Mouse (Mus musculus) midbrain, embryonic 13.5 days (tissue): Measurements from ENCODE around the gene Btbd7. TPM values are rescaled to one million over a fixed set of nuclear protein-coding genes. Genes with fewer than 3 reads are reported as not detected.

Source experiments
- ATAC-seq: fragments of 200-750 bp; cut with Nextera tagmentation; 2 replicates; pipeline ENCODE4 v1.8.0; 2017; ENCODE audit warnings: mild to moderate bottlenecking, moderate TSS enrichment, moderate library complexity
- H3K27ac ChIP-seq: fragments of 300-500 bp; sonication (generic); 2 replicates; pipeline ENCODE4 v1.5.1; 2015; ENCODE audit warnings: inconsistent platforms, mild to moderate bottlenecking, moderate library complexity
- H3K27me3 ChIP-seq: fragments of 300-500 bp; sonication (generic); 2 replicates; pipeline ENCODE4 v1.6.1; 2015; ENCODE audit warnings: mild to moderate bottlenecking, inconsistent platforms
- H3K36me3 ChIP-seq: fragments of 300-500 bp; sonication (generic); 2 replicates; pipeline ENCODE4 v1.6.1; 2015; ENCODE audit warnings: mild to moderate bottlenecking, inconsistent platforms
- H3K4me1 ChIP-seq: fragments of 300-500 bp; sonication (generic); replicated peaks from 2 replicates; pipeline ENCODE4 v1.6.1; 2015; ENCODE audit warnings: inconsistent platforms
- H3K4me2 ChIP-seq: fragments of 300-500 bp; sonication (generic); replicated peaks from 2 replicates; pipeline ENCODE4 v1.6.1; 2015; ENCODE audit warnings: moderate library complexity, mild to moderate bottlenecking, inconsistent platforms
- H3K4me3 ChIP-seq: fragments of 300-500 bp; sonication (generic); replicated peaks from 2 replicates; pipeline ENCODE4 v1.5.1; 2015; ENCODE audit warnings: mild to moderate bottlenecking, inconsistent platforms
- H3K9ac ChIP-seq: fragments of 300-500 bp; sonication (generic); replicated peaks from 2 replicates; pipeline ENCODE4 v1.6.1; 2015; ENCODE audit warnings: mild to moderate bottlenecking, inconsistent platforms
- H3K9me3 ChIP-seq: fragments of 300-500 bp; sonication (generic); 2 replicates; pipeline ENCODE4 v1.6.1; 2016; ENCODE audit warnings: mild to moderate bottlenecking, inconsistent platforms
- whole genome bisulfite sequencing: fragments of 180-500 bp; shearing (Covaris S2); methylation state at CpG from one replicate; pipeline ENCODE4 v1.1.7; 2015; 5-methylcytosine and 5-hydroxymethylcytosine counted together
- polyA plus RNA-seq: library from polyadenylated mRNA; unstranded; fragments of >200 nt; fragmentation: Nextera tagmentation; extraction: Ambion mirVana; gene quantifications from 2 replicates; pipeline ENCODE4 v1.2.1, GENCODE M21; 2015

Btbd7 gene
- 19.2 and 20.3 TPM in 2 replicates for polyA plus RNA-seq

GRCm38 (mm10) chr12:102878031-102878823 lies at the start of gene Btbd7:
Btbd7 (minus strand) TSS chr12:102878471.
- peak within 1 kb of the TSS; percentile 95 for H3K9ac ChIP-seq
- peaks cover 26% of the 10 kb centered on the region for H3K4me1 ChIP-seq
- H3K36me3 ChIP-seq: no peaks in the 10 kb centered on the region
- H3K27me3 ChIP-seq: no peaks in the 10 kb centered on the region
- under 1% methylated on average over 95 of the region's 95 CpGs for WGBS
- peak within 1 kb of the TSS; percentile 84 for H3K4me2 ChIP-seq
- H3K27ac ChIP-seq: peak within 1 kb of the TSS; percentile 97
- H3K4me3 ChIP-seq: peak within 1 kb of the TSS; percentile 93
- H3K9me3 ChIP-seq: no peaks in the 10 kb centered on the region
- ATAC-seq: peak; percentile 99

GRCm38 (mm10) chr12:102916073-102916472 lies 37.8 kb upstream of the Btbd7 start:
- Histone ChIP-seq H3K27me3 (no peaks in the 10 kb centered on the region), H3K9me3 (no peaks in the 10 kb centered on the region), H3K36me3 (no peaks in the 10 kb centered on the region), H3K9ac (no peak overlapping the region), H3K27ac (no peak overlapping the region), H3K4me1 (no peaks in the 10 kb centered on the region), H3K4me3 (no peak overlapping the region), H3K4me2 (no peak overlapping the region)
- no peak for ATAC-seq
- WGBS: 93% methylated on average over 2 of the region's 2 CpGs

GRCm38 (mm10) chr12:102908191-102908590 lies 29.9 kb upstream of the Btbd7 start:
- ATAC-seq: no peak
- H3K27me3 ChIP-seq: no peaks in the 10 kb centered on the region

GRCm38 (mm10) chr12:102899091-102899490 lies 20.8 kb upstream of the Btbd7 start, which contains the start of gene Cox8c:
Cox8c (plus strand) TSS chr12:102899316.
- H3K9me3 ChIP-seq: 0 out of 2 replicates have a peak, but pooled peaks cover 4% of the 10 kb centered on the region
- no peaks in the 10 kb centered on the region for H3K27me3 ChIP-seq
- no peak within 1 kb of the TSS for H3K4me2 ChIP-seq
- WGBS: 94% methylated on average over 17 of the region's 17 CpGs
- no peaks in the 10 kb centered on the region for H3K36me3 ChIP-seq
- no peak for ATAC-seq
- no peaks in the 10 kb centered on the region for H3K4me1 ChIP-seq
- H3K4me3 ChIP-seq: no peak within 1 kb of the TSS
- no peak within 1 kb of the TSS for H3K27ac ChIP-seq
- no peak within 1 kb of the TSS for H3K9ac ChIP-seq

More at GRCm38 (mm10) chr12:102908191-102908590, 29.9 kb upstream of the Btbd7 start:
- no peak overlapping the region for H3K27ac ChIP-seq
- 38% methylated on average over 3 of the region's 3 CpGs for WGBS
- H3K4me3 ChIP-seq: no peak overlapping the region
- no peak overlapping the region for H3K9ac ChIP-seq
- H3K4me2 ChIP-seq: no peak overlapping the region
- no peaks in the 10 kb centered on the region for H3K9me3 ChIP-seq
- H3K4me1 ChIP-seq: no peaks in the 10 kb centered on the region
- no peaks in the 10 kb centered on the region for H3K36me3 ChIP-seq

GRCm38 (mm10) chr12:102888568-102888967 lies 10.3 kb upstream of the Btbd7 start:
- Histone ChIP-seq H3K27ac (no peak overlapping the region), H3K9me3 (no peaks in the 10 kb centered on the region), H3K4me3 (no peak overlapping the region), H3K4me1 (peaks cover 15% of the 10 kb centered on the region; the same call in 1 of the 2 replicates), H3K4me2 (no peak overlapping the region), H3K27me3 (peaks cover 5% of the 10 kb centered on the region; the same call in 1 of the 2 replicates), H3K36me3 (no peaks in the 10 kb centered on the region), H3K9ac (no peak overlapping the region)
- no peak for ATAC-seq
- 44% methylated on average over 5 of the region's 5 CpGs for WGBS

- Histone ChIP-seq H3K9me3 (no peaks in the 10 kb centered on the region), H3K4me3 (no peak overlapping the region), H3K4me2 (no peak overlapping the region), H3K4me1 (peaks cover 15% of the 10 kb centered on the region; the same call in 1 of the 2 replicates), H3K36me3 (no peaks in the 10 kb centered on the region), H3K9ac (no peak overlapping the region), H3K27me3 (peaks cover 5% of the 10 kb centered on the region; the same call in 1 of the 2 replicates), H3K27ac (no peak overlapping the region)
- 50% methylated on average over 10 of the region's 10 CpGs for WGBS
- no peak for ATAC-seq
Measured at GRCm38 (mm10) chr12:102887366-102887765, 9.1 kb upstream of the Btbd7 start.

- Histone ChIP-seq H3K4me3 (no peak overlapping the region), H3K36me3 (no peaks in the 10 kb centered on the region), H3K27ac (no peak overlapping the region), H3K27me3 (peaks cover 5% of the 10 kb centered on the region; the same call in 1 of the 2 replicates), H3K4me2 (no peak overlapping the region), H3K9ac (no peak overlapping the region), H3K4me1 (peaks cover 15% of the 10 kb centered on the region; the same call in 1 of the 2 replicates), H3K9me3 (no peaks in the 10 kb centered on the region)
- 14% methylated on average over 5 of the region's 5 CpGs for WGBS
- ATAC-seq: peak; percentile 72
Measured at GRCm38 (mm10) chr12:102885735-102886134, 7.5 kb upstream of the Btbd7 start.

- WGBS: 40% methylated on average over 7 of the region's 7 CpGs
- ATAC-seq: no peak
Measured at GRCm38 (mm10) chr12:102878901-102879300, 630 bp upstream of the Btbd7 start.

GRCm38 (mm10) chr12:102877301-102878030 lies 805 bp downstream of the Btbd7 start:
- Histone ChIP-seq H3K9ac (peak overlapping the region; percentile 95), H3K27me3 (no peaks in the 10 kb centered on the region), H3K4me2 (peak overlapping the region; percentile 84), H3K4me1 (peaks cover 26% of the 10 kb centered on the region), H3K27ac (peak overlapping the region; percentile 97), H3K36me3 (no peaks in the 10 kb centered on the region), H3K9me3 (no peaks in the 10 kb centered on the region), H3K4me3 (peak overlapping the region; percentile 93)
- ATAC-seq: peak; percentile 62
- under 1% methylated on average over 55 of the region's 70 CpGs for WGBS

More at GRCm38 (mm10) chr12:102878901-102879300, 630 bp upstream of the Btbd7 start:
- peak overlapping the region; percentile 93 for H3K4me3 ChIP-seq
- H3K9ac ChIP-seq: peak overlapping the region; percentile 61
- no peaks in the 10 kb centered on the region for H3K9me3 ChIP-seq
- H3K27me3 ChIP-seq: no peaks in the 10 kb centered on the region
- H3K4me2 ChIP-seq: peak overlapping the region; percentile 62
- no peaks in the 10 kb centered on the region for H3K36me3 ChIP-seq
- peak overlapping the region; percentile 77; the same call in 1 of the 2 replicates for H3K27ac ChIP-seq
- peaks cover 26% of the 10 kb centered on the region for H3K4me1 ChIP-seq

GRCm38 (mm10) chr12:102870527-102870926 lies 7.7 kb downstream of the Btbd7 start:
- ATAC-seq: no peak

GRCm38 (mm10) chr12:102869802-102870201 lies 8.5 kb downstream of the Btbd7 start:
- Histone ChIP-seq H3K4me2 (no peak overlapping the region), H3K4me1 (no peaks in the 10 kb centered on the region; the same call in 1 of the 2 replicates), H3K27ac (no peak overlapping the region), H3K36me3 (no peaks in the 10 kb centered on the region; the same call in 1 of the 2 replicates), H3K27me3 (no peaks in the 10 kb centered on the region), H3K4me3 (no peak overlapping the region), H3K9ac (no peak overlapping the region), H3K9me3 (no peaks in the 10 kb centered on the region)
- WGBS: 95% methylated on average over 2 of the region's 2 CpGs
- no peak for ATAC-seq

More at GRCm38 (mm10) chr12:102870527-102870926, 7.7 kb downstream of the Btbd7 start:
- Histone ChIP-seq H3K27me3 (no peaks in the 10 kb centered on the region), H3K36me3 (no peaks in the 10 kb centered on the region; the same call in 1 of the 2 replicates), H3K27ac (no peak overlapping the region), H3K4me2 (no peak overlapping the region), H3K9ac (no peak overlapping the region), H3K9me3 (no peaks in the 10 kb centered on the region), H3K4me1 (peaks cover 4% of the 10 kb centered on the region), H3K4me3 (no peak overlapping the region)
- 91% methylated on average over 1 of the region's 1 CpGs for WGBS

GRCm38 (mm10) chr12:102860806-102861205 lies 17.5 kb downstream of the Btbd7 start:
- no peak for ATAC-seq
- Histone ChIP-seq H3K4me2 (no peak overlapping the region), H3K4me3 (no peak overlapping the region), H3K36me3 (no peaks in the 10 kb centered on the region), H3K9ac (no peak overlapping the region), H3K27ac (no peak overlapping the region), H3K9me3 (no peaks in the 10 kb centered on the region), H3K4me1 (peaks cover 16% of the 10 kb centered on the region), H3K27me3 (no peaks in the 10 kb centered on the region)
